Mouse (Mus musculus) midbrain, embryonic 12.5 days (tissue): Measurements from ENCODE around the gene Tmem63a. TPM values are rescaled to one million over a fixed set of nuclear protein-coding genes. Genes with fewer than 3 reads are reported as not detected.

ENCODE experiments used
- ATAC-seq: fragments of 200-750 bp; cut with Nextera tagmentation; 2 replicates; pipeline ENCODE4 v1.8.0; 2017; ENCODE audit warnings: low read depth, moderate TSS enrichment, moderate library complexity; ENCODE audit not compliant: low FRiP score
- H3K27ac ChIP-seq: fragments of 300-500 bp; sonication (generic); replicated peaks from 2 replicates; pipeline ENCODE4 v1.5.1; 2016; ENCODE audit warnings: mild to moderate bottlenecking
- H3K27me3 ChIP-seq: fragments of 300-500 bp; sonication (generic); 2 replicates; pipeline ENCODE4 v1.6.1; 2016; ENCODE audit warnings: mild to moderate bottlenecking
- H3K36me3 ChIP-seq: fragments of 300-500 bp; sonication (generic); 2 replicates; pipeline ENCODE4 v1.6.1; 2016
- H3K4me1 ChIP-seq: fragments of 300-500 bp; sonication (generic); 2 replicates; pipeline ENCODE4 v1.6.1; 2016
- H3K4me2 ChIP-seq: fragments of 300-500 bp; sonication (generic); replicated peaks from 2 replicates; pipeline ENCODE4 v1.6.1; 2016; ENCODE audit warnings: mild to moderate bottlenecking, moderate library complexity
- H3K4me3 ChIP-seq: fragments of 300-500 bp; sonication (generic); 2 replicates; pipeline ENCODE4 v1.5.1; 2016; ENCODE audit warnings: mild to moderate bottlenecking
- H3K9ac ChIP-seq: fragments of 300-500 bp; sonication (generic); replicated peaks from 2 replicates; pipeline ENCODE4 v1.6.1; 2016; ENCODE audit warnings: mild to moderate bottlenecking, moderate library complexity
- H3K9me3 ChIP-seq: fragments of 300-500 bp; sonication (generic); 2 replicates; pipeline ENCODE4 v1.6.1; 2016; ENCODE audit warnings: mild to moderate bottlenecking
- WGBS: fragments of 180-500 bp; shearing (Covaris S2); methylation state at CpG from one replicate; pipeline ENCODE4 v1.1.7; 2016; 5-methylcytosine and 5-hydroxymethylcytosine counted together
- polyA plus RNA-seq: library from polyadenylated mRNA; unstranded; fragments of >200 nt; fragmentation: Nextera tagmentation; extraction: Ambion mirVana; gene quantifications from 2 replicates; pipeline ENCODE4 v1.2.1, GENCODE M21; 2016

The Tmem63a gene
- polyA plus RNA-seq, 1 experiment from 2014 or later = 2.9 TPM

- H3K4me2 ChIP-seq = no peak overlapping the region
- H3K4me3 ChIP-seq = no peak overlapping the region
- H3K36me3 ChIP-seq = no peaks in the 10 kb centered on the region
- no peak overlapping the region for H3K9ac ChIP-seq
- H3K27ac ChIP-seq = no peak overlapping the region
- no peaks in the 10 kb centered on the region for H3K9me3 ChIP-seq
- no peak for ATAC-seq
- 92% methylated on average over 3 of the region's 3 CpGs for WGBS
- peaks cover 3% of the 10 kb centered on the region; the same call in 1 of the 2 replicates for H3K4me1 ChIP-seq
- H3K27me3 ChIP-seq = no peaks in the 10 kb centered on the region
These were observed 59.5 kb downstream of the Tmem63a start for GRCm38 (mm10) chr1:181001621-181002020.

GRCm38 (mm10) chr1:181003790-181004189 lies 61.6 kb downstream of the Tmem63a start:
- H3K4me2 ChIP-seq = no peak overlapping the region
- no peak overlapping the region for H3K9ac ChIP-seq
- no peak overlapping the region for H3K4me3 ChIP-seq
- WGBS = 79% methylated on average over 2 of the region's 2 CpGs
- H3K27me3 ChIP-seq = no peaks in the 10 kb centered on the region
- H3K36me3 ChIP-seq = no peaks in the 10 kb centered on the region
- H3K27ac ChIP-seq = no peak overlapping the region
- no peaks in the 10 kb centered on the region for H3K9me3 ChIP-seq
- ATAC-seq = no peak
- peaks cover 3% of the 10 kb centered on the region; the same call in 1 of the 2 replicates for H3K4me1 ChIP-seq

- no peaks in the 10 kb centered on the region for H3K36me3 ChIP-seq
- H3K27ac ChIP-seq = no peak overlapping the region
- 86% methylated on average over 8 of the region's 8 CpGs for WGBS
- no peak overlapping the region for H3K4me2 ChIP-seq
- H3K27me3 ChIP-seq = no peaks in the 10 kb centered on the region
- ATAC-seq = no peak
- H3K4me3 ChIP-seq = no peak overlapping the region
- peaks cover 3% of the 10 kb centered on the region; the same call in 1 of the 2 replicates for H3K4me1 ChIP-seq
- H3K9ac ChIP-seq = no peak overlapping the region
- no peaks in the 10 kb centered on the region for H3K9me3 ChIP-seq
These were observed 63.2 kb downstream of the Tmem63a start for GRCm38 (mm10) chr1:181005331-181005730.

- 90% methylated on average over 6 of the region's 6 CpGs for WGBS
- Histone ChIP-seq H3K27ac (no peak overlapping the region), H3K9me3 (no peaks in the 10 kb centered on the region), H3K9ac (no peak overlapping the region), H3K27me3 (no peaks in the 10 kb centered on the region), H3K4me3 (no peak overlapping the region), H3K36me3 (no peaks in the 10 kb centered on the region), H3K4me1 (no peaks in the 10 kb centered on the region), H3K4me2 (no peak overlapping the region)
- ATAC-seq = no peak
These were observed 65.7 kb downstream of the Tmem63a start for GRCm38 (mm10) chr1:181007831-181008230.

GRCm38 (mm10) chr1:181008266-181008665 lies 66.1 kb downstream of the Tmem63a start:
- no peaks in the 10 kb centered on the region for H3K4me1 ChIP-seq
- H3K9me3 ChIP-seq = no peaks in the 10 kb centered on the region
- WGBS = 98% methylated on average over 2 of the region's 2 CpGs
- no peak overlapping the region for H3K4me3 ChIP-seq
- H3K9ac ChIP-seq = no peak overlapping the region
- no peaks in the 10 kb centered on the region for H3K36me3 ChIP-seq
- H3K27ac ChIP-seq = no peak overlapping the region
- H3K4me2 ChIP-seq = no peak overlapping the region
- no peak for ATAC-seq
- H3K27me3 ChIP-seq = no peaks in the 10 kb centered on the region

- no peak for ATAC-seq
- 87% methylated on average over 4 of the region's 4 CpGs for WGBS
These were observed 67.0 kb downstream of the Tmem63a start for GRCm38 (mm10) chr1:181009011-181009590.

GRCm38 (mm10) chr1:181009754-181010153 lies 67.6 kb downstream of the Tmem63a start:
- no peaks in the 10 kb centered on the region for H3K9me3 ChIP-seq
- WGBS = 86% methylated on average over 3 of the region's 3 CpGs
- H3K36me3 ChIP-seq = no peaks in the 10 kb centered on the region
- H3K4me2 ChIP-seq = no peak overlapping the region
- ATAC-seq = no peak
- H3K4me1 ChIP-seq = no peaks in the 10 kb centered on the region
- H3K27ac ChIP-seq = no peak overlapping the region
- no peak overlapping the region for H3K4me3 ChIP-seq
- no peak overlapping the region for H3K9ac ChIP-seq
- H3K27me3 ChIP-seq = no peaks in the 10 kb centered on the region

More at GRCm38 (mm10) chr1:181009011-181009590, 67.0 kb downstream of the Tmem63a start:
- Histone ChIP-seq H3K9me3 (no peaks in the 10 kb centered on the region), H3K36me3 (no peaks in the 10 kb centered on the region), H3K27me3 (no peaks in the 10 kb centered on the region), H3K4me2 (no peak overlapping the region), H3K27ac (no peak overlapping the region), H3K4me1 (no peaks in the 10 kb centered on the region), H3K9ac (no peak overlapping the region), H3K4me3 (no peak overlapping the region)

- Histone ChIP-seq H3K4me2 (no peak overlapping the region), H3K9me3 (no peaks in the 10 kb centered on the region), H3K4me1 (no peaks in the 10 kb centered on the region), H3K27me3 (peaks cover under 1% of the 10 kb centered on the region; the same call in 1 of the 2 replicates), H3K4me3 (no peak overlapping the region), H3K27ac (no peak overlapping the region), H3K9ac (no peak overlapping the region), H3K36me3 (no peaks in the 10 kb centered on the region)
- 64% methylated on average over 4 of the region's 4 CpGs for whole genome bisulfite sequencing
- no peak for ATAC-seq
These were observed 68.2 kb downstream of the Tmem63a start for GRCm38 (mm10) chr1:181010171-181010932.

- Histone ChIP-seq H3K27ac (no peak overlapping the region), H3K36me3 (no peaks in the 10 kb centered on the region), H3K9ac (no peak overlapping the region), H3K4me1 (peaks cover 9% of the 10 kb centered on the region), H3K4me3 (no peak overlapping the region), H3K27me3 (peaks cover 12% of the 10 kb centered on the region), H3K9me3 (no peaks in the 10 kb centered on the region), H3K4me2 (no peak overlapping the region)
- WGBS = 67% methylated on average over 5 of the region's 5 CpGs
- no peak for ATAC-seq
These were observed 69.5 kb downstream of the Tmem63a start for GRCm38 (mm10) chr1:181011601-181012000.

GRCm38 (mm10) chr1:181012416-181012815 lies 70.3 kb downstream of the Tmem63a start:
- no peak overlapping the region for H3K27ac ChIP-seq
- no peak overlapping the region for H3K9ac ChIP-seq
- 85% methylated on average over 3 of the region's 3 CpGs for WGBS
- H3K27me3 ChIP-seq = peaks cover 18% of the 10 kb centered on the region
- no peak overlapping the region for H3K4me2 ChIP-seq
- no peak for ATAC-seq
- no peaks in the 10 kb centered on the region for H3K9me3 ChIP-seq
- H3K36me3 ChIP-seq = no peaks in the 10 kb centered on the region
- H3K4me3 ChIP-seq = no peak overlapping the region
- H3K4me1 ChIP-seq = peaks cover 17% of the 10 kb centered on the region

- no peaks in the 10 kb centered on the region for H3K36me3 ChIP-seq
- peaks cover 19% of the 10 kb centered on the region for H3K4me1 ChIP-seq
- H3K9ac ChIP-seq = no peak overlapping the region
- no peaks in the 10 kb centered on the region for H3K9me3 ChIP-seq
- H3K4me3 ChIP-seq = no peak overlapping the region
- WGBS = 74% methylated on average over 6 of the region's 6 CpGs
- H3K27ac ChIP-seq = no peak overlapping the region
- ATAC-seq = no peak
- H3K27me3 ChIP-seq = peaks cover 29% of the 10 kb centered on the region
- H3K4me2 ChIP-seq = no peak overlapping the region
These were observed 71.3 kb downstream of the Tmem63a start for GRCm38 (mm10) chr1:181013446-181013845.

- ATAC-seq = no peak
- no peak overlapping the region for H3K4me2 ChIP-seq
These were observed 72.8 kb downstream of the Tmem63a start for GRCm38 (mm10) chr1:181014731-181015500.

More at GRCm38 (mm10) chr1:181014731-181015500, 72.8 kb downstream of the Tmem63a start:
- no peaks in the 10 kb centered on the region for H3K9me3 ChIP-seq
- H3K27me3 ChIP-seq = peaks cover 35% of the 10 kb centered on the region
- no peak overlapping the region for H3K4me3 ChIP-seq
- no peak overlapping the region for H3K9ac ChIP-seq
- 77% methylated on average over 6 of the region's 6 CpGs for WGBS
- peaks cover 19% of the 10 kb centered on the region for H3K4me1 ChIP-seq
- H3K36me3 ChIP-seq = no peaks in the 10 kb centered on the region
- H3K27ac ChIP-seq = no peak overlapping the region
